Mouse (Mus musculus) lung, adult 2 months (tissue): ENCODE data around the gene Kcnd3.

Source experiments
- CTCF ChIP-seq: fragments of 200-500 bp; IDR thresholded peaks from 2 replicates; pipeline ENCODE4 v1.5.1; 2011; ENCODE audit warnings: mild to moderate bottlenecking, low read length, control low read depth; ENCODE audit not compliant: insufficient read depth
- POLR2A ChIP-seq: fragments of 200-500 bp; IDR thresholded peaks from 2 replicates; pipeline ENCODE4 v1.6.1; 2011; ENCODE audit warnings: low read depth, mild to moderate bottlenecking, control low read depth, low read length, borderline replicate concordance; ENCODE audit errors: extremely low read depth

DNA sequence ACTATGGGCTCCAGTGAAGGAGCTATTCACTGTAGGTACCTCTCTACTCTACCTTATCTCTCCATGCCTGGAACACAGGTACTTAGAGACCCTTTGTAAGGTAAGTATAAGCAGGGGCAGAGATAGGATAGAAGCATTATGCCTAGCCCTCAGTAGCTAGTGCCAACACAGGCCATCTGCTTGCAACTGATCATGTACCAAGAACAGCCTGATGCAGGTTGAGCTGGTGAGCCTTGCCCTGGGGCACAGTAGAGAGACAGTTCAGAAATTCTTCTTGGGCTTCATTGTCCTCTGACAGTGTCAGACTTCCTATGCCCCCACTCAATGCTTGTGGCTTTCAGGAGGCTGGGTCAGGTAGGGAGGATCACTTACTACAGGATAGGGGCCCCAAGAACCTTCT is 62.9 kb downstream of the Kcnd3 start:
- TF ChIP-seq POLR2A: no peak
- TF ChIP-seq CTCF: no peak
